Mouse (Mus musculus): ENCODE data around the gene Hpse2. TPM values are rescaled to one million over a fixed set of nuclear protein-coding genes. Genes with fewer than 3 reads are reported as not detected.
"Not testable (repeated sequence)": the region's sequence is repeated elsewhere in the genome, so short reads cannot be mapped to it uniquely, and the experiment has no call there.

Gene Hpse2
- total RNA-seq, 1 experiment from 2014 or later, result not detected

- no peak for ATAC-seq (replicated peaks; ENCODE audit: low read depth, poor library complexity, severe bottlenecking)
These were observed 592.4 kb downstream of the Hpse2 start for GRCm38 (mm10) chr19:42795801-42796200.

GRCm38 (mm10) chr19:42794914-42795613 is 593.1 kb downstream of the Hpse2 start:
- peak; percentile 92 for ATAC-seq (replicated peaks; ENCODE audit: low read depth, poor library complexity, severe bottlenecking)

- ATAC-seq (replicated peaks; ENCODE audit: low read depth, poor library complexity, severe bottlenecking), result no peak
These were observed 599.8 kb downstream of the Hpse2 start for GRCm38 (mm10) chr19:42788311-42788710.

GRCm38 (mm10) chr19:42785562-42786220 is 602.5 kb downstream of the Hpse2 start:
- no peak for ATAC-seq (replicated peaks; ENCODE audit: low read depth, poor library complexity, severe bottlenecking)

- ATAC-seq (replicated peaks; ENCODE audit: low read depth, poor library complexity, severe bottlenecking), result peak; percentile 68; the same call in 1 of the 2 replicates
These were observed 603.0 kb downstream of the Hpse2 start for GRCm38 (mm10) chr19:42785129-42785528.

- not testable (repeated sequence) for ATAC-seq (replicated peaks; ENCODE audit: low read depth, poor library complexity, severe bottlenecking)
These were observed 608.0 kb downstream of the Hpse2 start for GRCm38 (mm10) chr19:42780156-42780538.

GRCm38 (mm10) chr19:42779531-42780155 is 608.5 kb downstream of the Hpse2 start, which contains the start of gene Hps1:
Gene Hps1, minus strand, starts transcription at chr19:42779978.
- ATAC-seq (replicated peaks; ENCODE audit: low read depth, poor library complexity, severe bottlenecking), result peak; percentile 92

GRCm38 (mm10) chr19:42777801-42778200 is 610.4 kb downstream of the Hpse2 start:
- ATAC-seq (replicated peaks; ENCODE audit: low read depth, poor library complexity, severe bottlenecking), result no peak

- ATAC-seq (replicated peaks; ENCODE audit: low read depth, poor library complexity, severe bottlenecking), result no peak
These were observed 611.3 kb downstream of the Hpse2 start for GRCm38 (mm10) chr19:42776813-42777212.

GRCm38 (mm10) chr19:42770141-42770872 is 617.8 kb downstream of the Hpse2 start:
- ATAC-seq (replicated peaks; ENCODE audit: low read depth, poor library complexity, severe bottlenecking), result no peak

GRCm38 (mm10) chr19:42769648-42770047 is 618.5 kb downstream of the Hpse2 start:
- no peak for ATAC-seq (replicated peaks; ENCODE audit: low read depth, poor library complexity, severe bottlenecking)

- ATAC-seq (replicated peaks; ENCODE audit: low read depth, poor library complexity, severe bottlenecking), result no peak
These were observed 620.8 kb downstream of the Hpse2 start for GRCm38 (mm10) chr19:42767361-42767760.

- no peak for ATAC-seq (replicated peaks; ENCODE audit: low read depth, poor library complexity, severe bottlenecking)
These were observed 623.8 kb downstream of the Hpse2 start for GRCm38 (mm10) chr19:42764398-42764797.

GRCm38 (mm10) chr19:42756671-42757070 is 631.5 kb downstream of the Hpse2 start:
- ATAC-seq (replicated peaks; ENCODE audit: low read depth, poor library complexity, severe bottlenecking), result no peak

- ATAC-seq (replicated peaks; ENCODE audit: low read depth, poor library complexity, severe bottlenecking), result no peak
These were observed 632.8 kb downstream of the Hpse2 start for GRCm38 (mm10) chr19:42755148-42755870.

- peak; percentile 54 for ATAC-seq (replicated peaks; ENCODE audit: low read depth, poor library complexity, severe bottlenecking)
These were observed 634.8 kb downstream of the Hpse2 start for GRCm38 (mm10) chr19:42753141-42753917.

GRCm38 (mm10) chr19:42752363-42752931 is 635.7 kb downstream of the Hpse2 start, which contains the start of gene Pyroxd2:
Gene Pyroxd2, minus strand, starts transcription at chr19:42752775.
- peak; percentile 67 for ATAC-seq (replicated peaks; ENCODE audit: low read depth, poor library complexity, severe bottlenecking)

GRCm38 (mm10) chr19:42750196-42750595 is 638.0 kb downstream of the Hpse2 start:
- ATAC-seq (replicated peaks; ENCODE audit: low read depth, poor library complexity, severe bottlenecking), result no peak

- no peak for ATAC-seq (replicated peaks; ENCODE audit: low read depth, poor library complexity, severe bottlenecking)
These were observed 641.5 kb downstream of the Hpse2 start for GRCm38 (mm10) chr19:42746702-42747101.
